Mouse (Mus musculus): ENCODE results near the gene Gm5797. TPM values are rescaled to one million over a fixed set of nuclear protein-coding genes. Genes with fewer than 3 reads are reported as not detected.
"Not testable (repeated sequence)": the region's sequence is repeated elsewhere in the genome, so short reads cannot be mapped to it uniquely, and the experiment has no call there.

Gm5797 gene
- not detected for total RNA-seq (2021)

DNA sequence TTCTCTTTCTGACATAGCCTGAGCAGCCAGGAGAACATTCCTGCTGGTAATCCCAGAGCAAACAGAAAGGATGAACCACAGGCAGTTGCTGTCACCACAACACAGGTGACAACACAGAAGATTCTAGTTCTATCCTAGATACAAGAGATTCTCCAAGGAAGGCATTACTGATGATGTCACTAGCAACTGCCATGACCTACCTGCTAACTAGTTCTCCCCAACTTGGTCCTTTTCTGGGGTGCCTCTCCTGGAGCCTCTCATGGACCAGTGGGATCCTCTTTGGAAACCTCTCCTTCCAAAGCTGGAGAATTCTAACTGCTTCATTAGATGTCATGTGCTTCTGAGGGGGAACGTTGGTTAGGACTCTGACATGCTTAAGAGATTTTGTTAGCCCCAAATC lies at the start of gene Gm5797:
Gene Gm5797 (minus strand): TSS at position 101 of the 400 bp plus-strand sequence.
- DNase-seq (ENCODE audit: low spot score in 2 of 2); intact Hi-C loops (cut with DNase I): not testable (repeated sequence)

GRCm38 (mm10) chr14:7365034-7365433 lies 32.8 kb upstream of the Gm5797 start, which contains the start of gene Gm8374:
TSS of gene Gm8374 (minus strand) at chr14:7365134.
- intact Hi-C loops (cut with DNase I); DNase-seq (ENCODE audit: low spot score in 2 of 2): not testable (repeated sequence)

DNA sequence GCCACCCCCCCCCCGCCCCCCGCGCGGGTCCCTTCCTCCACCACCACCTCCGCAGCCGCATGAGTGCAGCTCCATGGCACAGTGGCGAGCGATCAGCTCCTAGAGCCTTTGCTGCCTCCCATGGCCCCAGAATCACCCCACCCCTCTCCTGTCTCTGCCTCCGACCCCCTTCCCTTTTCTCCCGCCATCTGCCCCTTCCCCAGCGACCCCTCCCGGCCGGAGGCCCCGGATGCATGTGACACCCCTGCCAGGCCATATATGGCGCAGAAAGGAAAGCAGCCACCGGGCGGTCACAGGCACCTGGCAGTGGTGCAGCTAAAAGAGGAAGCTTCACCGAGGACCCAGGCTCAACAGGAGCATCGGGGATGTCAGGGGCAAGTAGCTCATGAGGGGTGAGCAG lies 17.1 kb downstream of the Gm5797 start:
- intact Hi-C loops (cut with DNase I): not testable (repeated sequence)
- peak; percentile 5 to 13 for DNase-seq (ENCODE audit: low spot score in 2 of 2)

DNA sequence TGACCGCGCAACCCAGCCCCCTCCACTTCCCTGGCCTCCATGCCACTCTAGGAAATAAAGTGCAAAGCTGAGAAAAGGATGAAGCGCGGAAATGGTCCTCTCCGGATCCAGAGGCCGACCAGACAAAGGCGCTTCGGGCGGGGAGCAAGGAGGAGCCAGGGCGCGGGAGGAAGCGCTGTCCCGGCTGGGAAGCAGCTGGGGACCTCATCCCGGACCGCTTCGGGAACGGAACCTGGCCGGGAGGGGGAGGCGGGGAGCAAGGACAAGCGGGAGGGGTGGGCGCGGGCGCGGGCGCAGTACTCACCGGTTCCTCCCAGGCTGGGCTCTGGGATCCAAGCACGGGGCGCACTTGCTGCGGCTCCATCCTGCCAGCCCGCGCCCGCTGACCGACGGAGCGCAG lies 17.5 kb downstream of the Gm5797 start, which contains the start of gene Gm3739:
Gene Gm3739 (minus strand): TSS at position 389 of the 400 bp plus-strand sequence.
- intact Hi-C loops (cut with DNase I): not testable (repeated sequence)
- DNase-seq (ENCODE audit: low spot score in 2 of 2): peak; percentile 1 to 2

Other genes starting within 250 kb of the Gm5797 start
- gene Gm3696, start 231.8 kb downstream of the Gm5797 start, total RNA-seq (2021): 1 to 10 TPM; 1.5 to 2.3 TPM
- gene Gm6676, start 207.0 kb downstream of the Gm5797 start, total RNA-seq (2021): not detected
- gene Gm3512, start 157.9 kb downstream of the Gm5797 start, total RNA-seq (2021): 1 to 10 TPM; 1.5 TPM
- gene Gm16434, start 137.9 kb downstream of the Gm5797 start, total RNA-seq (2021): not detected
- not detected for gene Gm3727, start 67.7 kb downstream of the Gm5797 start, total RNA-seq (2021)
- gene Gm3739, start 17.3 kb downstream of the Gm5797 start, total RNA-seq (2021): under 1 TPM; 0.44 to 0.64 TPM
- gene Gm8374, start 32.7 kb upstream of the Gm5797 start, total RNA-seq (2021): not detected
- gene Gm3755, start 118.5 kb upstream of the Gm5797 start, total RNA-seq (2021): not detected
- gene Gm3752, start 151.4 kb upstream of the Gm5797 start, total RNA-seq (2021): under 1 TPM in 1 of 2 experiments, not detected in 1; 0.53 TPM
- 1 to 10 TPM; 4.8 to 6.4 TPM for gene Gm3558, start 236.2 kb upstream of the Gm5797 start, total RNA-seq (2021)